Mouse (Mus musculus) stomach, embryonic 14.5 days (tissue): ENCODE data around the gene Srp68. TPM values are rescaled to one million over a fixed set of nuclear protein-coding genes. Genes with fewer than 3 reads are reported as not detected.
A peak's percentile ranks its signal among the peaks of the same experiment; 100 is the strongest.
"Not testable (repeated sequence)": the region's sequence is repeated elsewhere in the genome, so short reads cannot be mapped to it uniquely, and the experiment has no call there.

Experiments
- ATAC-seq: fragments of 200-750 bp; cut with Nextera tagmentation; 2 replicates; pipeline ENCODE4 v1.8.0; 2017; ENCODE audit warnings: low read depth, moderate TSS enrichment; ENCODE audit not compliant: insufficient number of reproducible peaks, insufficient read depth, low FRiP score
- H3K27ac ChIP-seq: fragments of 300-500 bp; sonication (generic); 2 replicates; pipeline ENCODE4 v1.5.1; 2014; ENCODE audit warnings: mild to moderate bottlenecking, low read length, moderate library complexity, mixed read lengths
- H3K27me3 ChIP-seq: fragments of 300-500 bp; sonication (generic); 2 replicates; pipeline ENCODE4 v1.6.1; 2014; ENCODE audit warnings: low read length, control low read depth, mixed read lengths; ENCODE audit not compliant: control insufficient read depth, insufficient read depth
- H3K36me3 ChIP-seq: fragments of 300-500 bp; sonication (generic); 2 replicates; pipeline ENCODE4 v1.6.1; 2014; ENCODE audit warnings: mild to moderate bottlenecking, control low read depth, low read length, moderate library complexity, mixed read lengths; ENCODE audit not compliant: control insufficient read depth, insufficient read depth
- H3K4me1 ChIP-seq: fragments of 300-500 bp; sonication (generic); 2 replicates; pipeline ENCODE4 v1.6.1; 2014; ENCODE audit warnings: low read length, control low read depth, mixed read lengths; ENCODE audit not compliant: control insufficient read depth, insufficient read depth
- H3K4me2 ChIP-seq: fragments of 300-500 bp; sonication (generic); replicated peaks from 2 replicates; pipeline ENCODE4 v1.6.1; 2014; ENCODE audit warnings: low read depth, low read length, control low read depth
- H3K4me3 ChIP-seq: fragments of 300-500 bp; sonication (generic); 2 replicates; pipeline ENCODE4 v1.5.1; 2014; ENCODE audit warnings: low read depth, low read length, control low read depth
- H3K9ac ChIP-seq: fragments of 300-500 bp; sonication (generic); replicated peaks from 2 replicates; pipeline ENCODE4 v1.6.1; 2014; ENCODE audit warnings: low read depth, mild to moderate bottlenecking, control low read depth, low read length, moderate library complexity, mixed read lengths
- H3K9me3 ChIP-seq: fragments of 300-500 bp; sonication (generic); 2 replicates; pipeline ENCODE4 v1.6.1; 2016; ENCODE audit warnings: low read depth, low read length, control low read depth; ENCODE audit not compliant: control insufficient read depth
- WGBS: fragments of 180-500 bp; shearing (Covaris S2); extraction: QIAGEN DNeasy Blood & Tissue Kit; methylation state at CpG from one replicate; pipeline ENCODE4 v1.1.7; 2014; 5-methylcytosine and 5-hydroxymethylcytosine counted together
- polyA plus RNA-seq: library from polyadenylated mRNA; unstranded; fragments of >200 nt; fragmentation: Nextera tagmentation; extraction: Ambion mirVana; gene quantifications from 2 replicates; pipeline ENCODE4 v1.2.1, GENCODE M21; 2014

Gene Srp68
- polyA plus RNA-seq, 1 experiment from 2014 or later = 71.8 TPM

GRCm38 (mm10) chr11:116280751-116281663 lies 7.0 kb upstream of the Srp68 start, which contains the start of gene Galr2:
Galr2 (plus strand) TSS chr11:116280939.
- Histone ChIP-seq H3K4me1 (0 out of 2 replicates have a peak, but pooled peaks cover 5% of the 10 kb centered on the region), H3K27me3 (peaks cover 37% of the 10 kb centered on the region), H3K4me3 (peak within 1 kb of the TSS; percentile 29), H3K27ac (no peak within 1 kb of the TSS), H3K4me2 (peak within 1 kb of the TSS; percentile 40), H3K9me3 (no peaks in the 10 kb centered on the region), H3K9ac (no peak within 1 kb of the TSS), H3K36me3 (no peaks in the 10 kb centered on the region)
- 0 out of 2 replicates have a peak, but pooled peaks have one; percentile 2 for ATAC-seq
- 8% methylated on average over 48 of the region's 48 CpGs for WGBS

DNA sequence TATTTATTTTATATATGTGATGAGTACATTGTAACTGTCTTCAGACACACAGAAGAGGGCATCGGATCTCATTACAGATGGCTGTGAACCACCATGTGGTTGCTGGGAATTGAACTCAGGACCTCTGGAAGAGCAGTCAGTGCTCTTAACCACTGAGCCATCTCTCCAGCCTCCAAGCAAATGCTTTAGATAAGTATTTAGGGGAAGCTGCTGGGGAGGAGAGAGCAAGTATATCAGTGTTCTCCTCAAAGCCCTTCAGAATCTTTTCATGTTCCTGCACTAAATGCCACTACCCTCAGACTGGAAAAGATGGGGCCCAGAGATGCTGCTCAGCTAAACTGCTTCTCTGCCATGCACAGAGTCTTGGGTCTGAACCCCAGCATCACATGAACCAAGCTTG lies 3.2 kb upstream of the Srp68 start:
- H3K27me3 ChIP-seq = peaks cover 20% of the 10 kb centered on the region
- H3K27ac ChIP-seq, H3K9me3 ChIP-seq, H3K36me3 ChIP-seq, H3K4me3 ChIP-seq, H3K9ac ChIP-seq, ATAC-seq, H3K4me2 ChIP-seq: not testable (repeated sequence)
- 92% methylated on average over 1 of the region's 1 CpGs for WGBS
- peaks cover 10% of the 10 kb centered on the region for H3K4me1 ChIP-seq

GRCm38 (mm10) chr11:116273469-116274044 lies 460 bp downstream of the Srp68 start:
- ATAC-seq = no peak
- Histone ChIP-seq H3K36me3 (peaks cover 22% of the 10 kb centered on the region), H3K27me3 (no peaks in the 10 kb centered on the region), H3K4me3 (peak overlapping the region; percentile 96), H3K4me1 (peaks cover 13% of the 10 kb centered on the region), H3K4me2 (peak overlapping the region; percentile 58), H3K9ac (peak overlapping the region; percentile 96), H3K9me3 (no peaks in the 10 kb centered on the region), H3K27ac (peak overlapping the region; percentile 85)
- WGBS = under 1% methylated on average over 33 of the region's 39 CpGs

DNA sequence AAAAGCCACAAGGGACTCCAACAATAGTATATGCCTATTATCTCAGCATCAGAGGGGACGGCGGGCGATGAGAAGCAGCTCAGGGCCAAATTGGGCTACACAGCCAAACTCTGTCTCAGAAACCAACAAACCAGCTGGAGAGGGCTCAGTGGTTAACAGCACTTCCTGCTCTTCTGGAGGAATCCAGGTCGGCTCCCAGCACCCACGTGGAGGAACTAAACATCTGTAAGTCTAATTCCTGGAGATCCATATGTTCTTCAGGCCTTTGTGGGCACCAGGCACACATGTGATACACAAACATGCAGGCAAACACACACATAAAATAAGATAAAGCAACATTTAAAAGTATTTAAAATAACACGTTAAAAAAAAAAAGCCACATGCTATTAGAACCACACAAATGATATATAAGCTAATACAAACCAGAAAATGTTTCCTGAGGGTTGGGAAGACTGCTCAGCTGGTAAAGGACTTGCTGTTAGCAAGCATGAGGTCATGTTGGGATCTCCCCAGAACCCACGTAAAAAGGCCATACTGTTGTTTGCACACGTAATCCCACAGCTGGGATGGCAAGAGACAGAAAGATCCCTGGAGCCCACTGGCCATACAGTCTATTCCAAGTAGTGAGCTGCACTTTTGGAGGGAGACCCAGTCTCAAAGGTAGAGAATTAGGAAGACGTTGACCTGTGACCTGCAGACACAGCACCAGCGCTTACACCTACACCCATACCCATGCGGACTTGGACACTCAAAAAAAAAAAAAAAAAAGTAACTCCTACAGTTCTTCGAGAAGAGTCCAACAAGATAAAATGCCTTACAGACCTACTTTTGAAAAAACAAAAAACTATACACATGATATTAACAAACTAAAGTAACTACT lies 1.2 kb downstream of the Srp68 start:
- H3K9me3 ChIP-seq = no peaks in the 10 kb centered on the region
- H3K4me2 ChIP-seq = peak overlapping the region; percentile 58
- H3K36me3 ChIP-seq = peaks cover 30% of the 10 kb centered on the region
- no peak for ATAC-seq
- H3K4me1 ChIP-seq = peaks cover 13% of the 10 kb centered on the region
- H3K9ac ChIP-seq = peak overlapping the region; percentile 96
- no peak overlapping the region for H3K27ac ChIP-seq
- 52% methylated on average over 12 of the region's 12 CpGs for WGBS
- no peaks in the 10 kb centered on the region for H3K27me3 ChIP-seq
- peak overlapping the region; percentile 96 for H3K4me3 ChIP-seq

- Histone ChIP-seq H3K4me3 (no peak overlapping the region), H3K27ac (no peak overlapping the region), H3K9ac (no peak overlapping the region), H3K4me1 (peaks cover 10% of the 10 kb centered on the region), H3K36me3 (peaks cover 59% of the 10 kb centered on the region), H3K9me3 (no peaks in the 10 kb centered on the region), H3K27me3 (no peaks in the 10 kb centered on the region), H3K4me2 (no peak overlapping the region)
- ATAC-seq = no peak
- WGBS = 91% methylated on average over 8 of the region's 8 CpGs
Observed at GRCm38 (mm10) chr11:116269560-116269959, 4.5 kb downstream of the Srp68 start.

DNA sequence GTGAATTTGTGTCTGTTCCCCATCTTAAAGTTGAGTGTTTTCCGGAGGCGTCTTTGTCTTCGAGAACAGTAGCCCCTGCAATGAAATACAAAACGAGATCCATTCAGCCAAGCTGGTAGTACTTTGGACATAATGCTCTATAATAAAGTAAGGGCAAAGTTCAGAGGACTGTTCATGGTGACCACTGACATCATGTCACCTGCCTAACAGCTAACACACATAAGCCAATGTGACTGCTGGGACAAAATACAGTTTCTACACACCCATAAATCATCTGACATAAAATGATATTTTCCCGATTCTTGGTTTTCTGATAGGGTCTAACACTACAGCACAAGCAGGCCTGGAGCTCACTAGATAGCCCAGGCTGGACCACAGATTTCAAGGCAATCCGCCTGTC lies 5.7 kb downstream of the Srp68 start:
- H3K4me2 ChIP-seq = no peak overlapping the region
- H3K27ac ChIP-seq = no peak overlapping the region
- H3K4me3 ChIP-seq = no peak overlapping the region
- H3K4me1 ChIP-seq = peaks cover 10% of the 10 kb centered on the region
- peaks cover 71% of the 10 kb centered on the region for H3K36me3 ChIP-seq
- WGBS = 95% methylated on average over 6 of the region's 6 CpGs
- no peaks in the 10 kb centered on the region for H3K27me3 ChIP-seq
- no peak overlapping the region for H3K9ac ChIP-seq
- ATAC-seq = no peak
- H3K9me3 ChIP-seq = no peaks in the 10 kb centered on the region

DNA sequence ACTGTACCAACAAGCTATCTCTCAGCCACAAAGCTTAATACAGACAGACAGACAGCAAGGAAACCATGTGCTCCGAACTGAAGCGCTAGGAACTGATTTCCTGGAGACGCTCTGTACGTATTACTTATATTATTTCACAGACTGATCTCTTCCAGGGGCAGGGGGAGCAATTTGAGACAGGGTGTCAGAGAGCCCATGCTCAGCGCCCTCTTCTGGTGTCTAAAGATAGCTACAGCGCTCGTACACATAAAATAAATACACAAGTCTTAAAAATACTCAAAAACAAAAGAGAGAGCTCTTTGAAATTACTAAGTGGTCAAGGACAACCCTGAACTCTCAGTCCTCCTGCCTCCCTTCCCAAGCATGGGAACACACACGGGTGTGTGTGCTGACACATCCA lies 6.4 kb downstream of the Srp68 start:
- 83% methylated on average over 8 of the region's 8 CpGs for WGBS
- Histone ChIP-seq H3K27ac (no peak overlapping the region), H3K27me3 (no peaks in the 10 kb centered on the region), H3K4me2 (no peak overlapping the region), H3K9ac (no peak overlapping the region), H3K36me3 (peaks cover 78% of the 10 kb centered on the region), H3K9me3 (no peaks in the 10 kb centered on the region), H3K4me3 (no peak overlapping the region), H3K4me1 (peaks cover 5% of the 10 kb centered on the region)
- no peak for ATAC-seq

- Histone ChIP-seq H3K4me1 (no peaks in the 10 kb centered on the region), H3K36me3 (peaks cover 89% of the 10 kb centered on the region), H3K4me3 (no peak overlapping the region), H3K9me3 (no peaks in the 10 kb centered on the region), H3K27me3 (no peaks in the 10 kb centered on the region), H3K4me2 (no peak overlapping the region), H3K27ac (no peak overlapping the region), H3K9ac (no peak overlapping the region)
- ATAC-seq = no peak
- 81% methylated on average over 4 of the region's 4 CpGs for WGBS
Observed at GRCm38 (mm10) chr11:116265850-116266249, 8.2 kb downstream of the Srp68 start.
